Mouse (Mus musculus) forebrain, embryonic 12.5 days (tissue): Measurements from ENCODE around the gene Ergic2. TPM values are rescaled to one million over a fixed set of nuclear protein-coding genes. Genes with fewer than 3 reads are reported as not detected.
A peak's percentile ranks its signal among the peaks of the same experiment; 100 is the strongest.
"Not testable (repeated sequence)": the region's sequence is repeated elsewhere in the genome, so short reads cannot be mapped to it uniquely, and the experiment has no call there.

ENCODE experiments used
- ATAC-seq: fragments of 200-750 bp; cut with Nextera tagmentation; 2 replicates; pipeline ENCODE4 v1.8.0; 2017; ENCODE audit warnings: moderate TSS enrichment; ENCODE audit not compliant: low FRiP score
- H3K27ac ChIP-seq: fragments of 300-500 bp; sonication (generic); 2 replicates; pipeline ENCODE4 v1.5.1; 2016; ENCODE audit warnings: mild to moderate bottlenecking
- H3K27me3 ChIP-seq: fragments of 300-500 bp; sonication (generic); 2 replicates; pipeline ENCODE4 v1.6.1; 2016; ENCODE audit warnings: mild to moderate bottlenecking
- H3K36me3 ChIP-seq: fragments of 300-500 bp; sonication (generic); replicated peaks from 2 replicates; pipeline ENCODE4 v1.6.1; 2016; ENCODE audit warnings: mild to moderate bottlenecking
- H3K4me1 ChIP-seq: fragments of 300-500 bp; sonication (generic); 2 replicates; pipeline ENCODE4 v1.6.1; 2016
- H3K4me2 ChIP-seq: fragments of 300-500 bp; sonication (generic); 2 replicates; pipeline ENCODE4 v1.6.1; 2016; ENCODE audit warnings: mild to moderate bottlenecking, moderate library complexity
- H3K4me3 ChIP-seq: fragments of 300-500 bp; sonication (generic); replicated peaks from 2 replicates; pipeline ENCODE4 v1.5.1; 2016; ENCODE audit warnings: mild to moderate bottlenecking
- H3K9ac ChIP-seq: fragments of 300-500 bp; sonication (generic); 2 replicates; pipeline ENCODE4 v1.6.1; 2016; ENCODE audit warnings: mild to moderate bottlenecking
- H3K9me3 ChIP-seq: fragments of 300-500 bp; sonication (generic); 2 replicates; pipeline ENCODE4 v1.6.1; 2016
- WGBS: fragments of 180-500 bp; shearing (Covaris S2); methylation state at CpG from one replicate; pipeline ENCODE4 v1.1.7; 2016; 5-methylcytosine and 5-hydroxymethylcytosine counted together
- polyA plus RNA-seq: library from polyadenylated mRNA; unstranded; fragments of >200 nt; fragmentation: Nextera tagmentation; extraction: Ambion mirVana; gene quantifications from 2 replicates; pipeline ENCODE4 v1.2.1, GENCODE M21; 2016

Gene Ergic2
- polyA plus RNA-seq, 1 experiment from 2014 or later = 215 TPM

DNA sequence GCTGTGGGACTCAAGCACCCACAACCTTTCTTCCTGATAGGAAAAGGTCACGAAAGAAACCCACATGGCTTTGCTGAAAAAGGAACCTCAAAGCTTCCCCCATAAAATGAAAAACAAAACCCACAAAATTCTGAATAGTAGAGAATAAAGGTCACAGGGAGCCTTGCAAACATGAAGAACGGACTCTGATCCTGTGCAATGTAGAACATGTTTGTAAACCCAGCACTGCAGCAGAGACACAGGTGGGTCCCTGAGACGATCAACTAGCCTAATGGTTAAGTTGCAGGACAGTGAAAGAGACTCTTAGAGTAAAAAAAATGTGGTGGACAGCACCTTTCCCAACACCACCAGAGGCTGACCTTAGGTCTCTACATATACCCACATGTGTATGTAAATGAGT is 12.4 kb downstream of the Ergic2 start:
- Histone ChIP-seq H3K4me2 (no peak overlapping the region), H3K27ac (no peak overlapping the region), H3K9ac (no peak overlapping the region), H3K9me3 (no peaks in the 10 kb centered on the region), H3K4me1 (no peaks in the 10 kb centered on the region), H3K4me3 (no peak overlapping the region), H3K36me3 (peaks cover 51% of the 10 kb centered on the region), H3K27me3 (no peaks in the 10 kb centered on the region)
- ATAC-seq = no peak
- WGBS = 97% methylated on average over 3 of the region's 3 CpGs

DNA sequence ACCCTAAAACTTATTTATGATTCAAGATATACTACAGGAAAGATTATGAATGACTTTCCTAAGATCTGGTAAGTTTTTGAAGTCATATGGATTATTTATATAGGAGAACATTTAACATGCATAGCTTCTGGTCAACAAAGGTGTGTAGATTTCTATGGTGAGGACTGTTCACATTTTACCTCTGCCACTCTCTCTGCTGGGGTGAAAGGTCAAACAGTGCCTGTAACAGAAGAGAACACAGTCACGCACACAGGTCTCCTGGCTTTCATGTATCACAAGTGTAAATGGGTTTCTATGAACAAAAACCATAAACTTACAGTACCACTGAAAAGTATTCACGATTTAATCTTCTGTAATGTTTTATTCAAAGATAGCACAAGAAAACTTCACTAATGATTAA is 13.0 kb downstream of the Ergic2 start:
- H3K27ac ChIP-seq = no peak overlapping the region
- no peak for ATAC-seq
- no peak overlapping the region for H3K4me3 ChIP-seq
- no peaks in the 10 kb centered on the region for H3K9me3 ChIP-seq
- peaks cover 56% of the 10 kb centered on the region for H3K36me3 ChIP-seq
- no peak overlapping the region for H3K9ac ChIP-seq
- 93% methylated on average over 2 of the region's 2 CpGs for WGBS
- no peaks in the 10 kb centered on the region for H3K4me1 ChIP-seq
- no peak overlapping the region for H3K4me2 ChIP-seq
- H3K27me3 ChIP-seq = no peaks in the 10 kb centered on the region

DNA sequence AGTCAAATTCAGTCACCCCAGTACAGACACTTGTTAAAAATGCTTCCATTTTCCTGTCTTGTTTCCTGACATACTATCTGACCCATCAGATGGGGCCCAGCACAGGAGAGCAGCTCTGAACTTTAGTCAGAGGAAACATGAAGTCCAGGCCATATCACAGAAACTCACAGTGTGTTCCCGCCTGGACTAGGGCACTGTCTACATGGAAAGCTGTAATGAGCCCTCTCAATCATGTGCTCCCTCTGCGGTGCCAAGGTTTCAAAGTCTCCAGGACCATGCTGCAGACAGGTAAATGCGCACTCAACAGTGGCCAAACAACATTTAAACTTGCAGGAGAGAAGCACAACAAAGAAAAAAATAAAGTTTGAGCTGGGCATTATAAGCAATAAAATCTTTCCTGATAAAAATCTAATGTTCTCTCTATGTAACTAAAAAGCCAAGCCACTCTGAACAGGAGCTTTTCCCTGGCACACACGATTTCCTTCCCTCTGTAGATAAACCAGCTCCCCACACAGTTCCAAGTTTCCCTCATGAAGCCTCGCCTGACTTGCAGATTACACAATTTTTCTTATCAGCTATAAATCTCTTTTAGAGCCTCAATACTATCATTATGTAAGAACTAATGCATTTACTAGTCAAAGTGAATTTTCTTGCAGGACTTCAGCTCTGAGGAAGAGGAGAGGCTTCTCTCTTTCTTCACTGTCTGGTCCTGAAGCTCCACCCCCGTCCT is 18.0 kb downstream of the Ergic2 start:
- Histone ChIP-seq H3K9ac (no peak overlapping the region), H3K27me3 (no peaks in the 10 kb centered on the region), H3K27ac (no peak overlapping the region), H3K4me2 (no peak overlapping the region), H3K9me3 (no peaks in the 10 kb centered on the region), H3K4me3 (no peak overlapping the region), H3K4me1 (no peaks in the 10 kb centered on the region), H3K36me3 (peaks cover 57% of the 10 kb centered on the region)
- ATAC-seq = no peak
- 96% methylated on average over 6 of the region's 6 CpGs for WGBS

DNA sequence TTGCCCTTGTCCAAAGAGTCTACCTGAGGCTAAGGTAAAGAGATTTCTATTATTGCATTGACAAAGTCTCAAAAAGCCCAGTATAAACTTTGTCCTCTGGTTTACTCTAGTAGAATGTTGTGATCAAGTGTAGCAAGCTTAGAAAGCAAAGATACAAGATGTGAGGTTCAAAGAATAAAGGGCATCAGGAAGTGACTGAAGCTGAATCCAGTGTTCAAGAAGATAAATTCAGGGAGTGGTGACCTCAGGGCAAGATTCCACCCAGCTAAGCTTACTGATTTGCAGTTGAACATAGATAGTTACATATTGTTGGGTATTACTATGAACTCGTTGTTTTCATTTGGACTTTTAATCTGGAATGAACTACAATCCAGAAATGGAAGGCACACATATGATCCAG is 26.5 kb downstream of the Ergic2 start:
- Histone ChIP-seq H3K4me1 (no peaks in the 10 kb centered on the region), H3K27ac (no peak overlapping the region), H3K9ac (no peak overlapping the region), H3K27me3 (no peaks in the 10 kb centered on the region), H3K9me3 (no peaks in the 10 kb centered on the region), H3K4me3 (no peak overlapping the region), H3K36me3 (peaks cover 83% of the 10 kb centered on the region), H3K4me2 (no peak overlapping the region)
- no peak for ATAC-seq
- 92% methylated on average over 1 of the region's 1 CpGs for WGBS

DNA sequence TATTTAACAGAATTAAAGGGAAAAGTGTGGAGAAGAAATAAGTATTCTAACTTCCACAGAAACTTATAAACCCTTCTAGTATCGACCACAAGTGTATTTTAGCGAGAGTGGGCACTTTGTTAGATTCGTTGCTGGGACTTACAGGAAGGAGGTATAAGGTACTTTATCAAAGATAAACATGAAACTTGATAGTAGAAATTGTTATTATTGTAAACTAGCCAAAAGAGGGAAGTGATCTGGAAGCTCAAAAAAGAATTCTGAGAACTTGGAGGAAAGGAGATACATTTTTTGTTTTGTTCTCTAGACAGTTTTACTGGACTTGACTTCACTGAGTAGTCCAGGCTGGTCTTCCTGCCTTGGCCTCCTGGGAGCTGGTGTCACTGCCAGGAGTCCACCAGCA is 39.3 kb downstream of the Ergic2 start:
- H3K9ac ChIP-seq = no peak overlapping the region
- H3K4me1 ChIP-seq = no peaks in the 10 kb centered on the region
- H3K4me3 ChIP-seq = no peak overlapping the region
- H3K27me3 ChIP-seq = no peaks in the 10 kb centered on the region
- WGBS = 92% methylated on average over 3 of the region's 3 CpGs
- no peak for ATAC-seq
- no peaks in the 10 kb centered on the region for H3K9me3 ChIP-seq
- H3K36me3 ChIP-seq = no peaks in the 10 kb centered on the region
- H3K4me2 ChIP-seq = no peak overlapping the region
- H3K27ac ChIP-seq = no peak overlapping the region

DNA sequence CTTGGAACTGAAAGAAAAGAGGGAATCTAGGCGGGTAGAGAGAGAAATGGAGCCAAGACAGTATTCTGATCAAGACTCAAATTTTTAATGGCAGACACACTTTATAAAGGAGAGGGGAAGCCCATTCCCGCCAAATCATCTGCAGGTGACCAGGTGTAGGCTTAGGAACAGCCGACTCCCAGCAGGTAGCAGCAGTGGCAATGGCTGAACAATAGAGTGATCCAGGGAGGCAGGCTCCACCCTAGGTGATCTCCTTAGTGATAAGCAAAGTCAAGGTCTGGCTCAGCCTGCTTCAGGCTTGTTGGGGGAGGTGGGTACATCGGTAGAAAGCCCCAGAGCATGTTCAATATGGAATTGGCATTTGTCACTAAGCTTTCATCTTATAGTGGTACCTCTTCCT is 59.9 kb downstream of the Ergic2 start:
- not testable (repeated sequence) for H3K4me1 ChIP-seq

DNA sequence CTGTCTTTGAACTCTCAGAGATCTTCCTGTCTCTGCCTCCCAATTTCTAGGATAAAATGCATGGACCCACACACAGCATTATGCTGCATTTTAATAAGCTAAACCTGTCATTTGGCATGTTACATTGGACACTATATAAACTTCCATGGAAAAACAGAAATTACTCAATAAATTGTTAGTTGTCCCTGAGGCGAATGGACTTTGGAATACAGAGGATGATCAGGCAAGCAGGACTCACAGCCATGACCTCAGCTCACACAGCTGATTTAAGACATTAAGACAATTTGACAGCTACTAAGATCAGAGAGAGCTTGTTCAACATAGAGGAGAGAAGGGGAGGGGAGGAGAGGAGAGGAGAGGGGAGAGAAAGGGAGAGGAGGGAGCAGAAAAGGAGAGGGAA is 69.8 kb downstream of the Ergic2 start:
- no peak overlapping the region for H3K27ac ChIP-seq
- H3K36me3 ChIP-seq = no peaks in the 10 kb centered on the region
- H3K4me2 ChIP-seq = no peak overlapping the region
- H3K27me3 ChIP-seq = peaks cover 3% of the 10 kb centered on the region; the same call in 1 of the 2 replicates
- ATAC-seq = no peak
- H3K9me3 ChIP-seq = 0 out of 2 replicates have a peak, but pooled peaks cover 2% of the 10 kb centered on the region
- 98% methylated on average over 1 of the region's 1 CpGs for WGBS
- no peak overlapping the region for H3K4me3 ChIP-seq
- H3K4me1 ChIP-seq = no peaks in the 10 kb centered on the region
- H3K9ac ChIP-seq = no peak overlapping the region

More for the DNA sequence above, 59.9 kb downstream of the Ergic2 start:
- ATAC-seq, H3K4me2 ChIP-seq, H3K36me3 ChIP-seq, H3K27me3 ChIP-seq, H3K27ac ChIP-seq, H3K9me3 ChIP-seq, H3K9ac ChIP-seq, H3K4me3 ChIP-seq: not testable (repeated sequence)
- 64% methylated on average over 4 of the region's 4 CpGs for WGBS

DNA sequence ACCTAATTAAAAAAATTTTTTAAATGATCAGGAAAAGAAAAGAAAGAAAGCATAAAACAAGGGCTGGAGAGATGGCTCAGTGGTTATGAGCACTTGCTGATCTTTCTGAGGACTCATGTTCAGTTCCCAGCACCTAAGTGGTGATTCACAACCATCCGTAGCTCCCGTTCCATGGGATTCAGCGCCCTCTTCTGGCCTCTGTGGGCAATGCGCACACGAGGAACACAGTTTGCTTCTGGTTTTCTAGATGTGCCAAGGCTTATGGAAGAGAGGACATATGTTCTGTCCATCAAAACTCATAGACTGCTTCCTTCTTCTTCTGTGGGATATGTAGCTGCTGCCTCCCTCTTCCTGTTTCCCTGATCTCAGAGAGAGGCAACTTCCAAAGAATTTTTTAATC is 70.3 kb downstream of the Ergic2 start:
- Histone ChIP-seq H3K4me1 (no peaks in the 10 kb centered on the region), H3K9ac (no peak overlapping the region), H3K9me3 (0 out of 2 replicates have a peak, but pooled peaks cover 2% of the 10 kb centered on the region), H3K27me3 (peaks cover 4% of the 10 kb centered on the region; the same call in 1 of the 2 replicates), H3K4me3 (no peak overlapping the region), H3K36me3 (no peaks in the 10 kb centered on the region), H3K4me2 (no peak overlapping the region), H3K27ac (no peak overlapping the region)
- 74% methylated on average over 5 of the region's 5 CpGs for WGBS
- ATAC-seq = no peak

DNA sequence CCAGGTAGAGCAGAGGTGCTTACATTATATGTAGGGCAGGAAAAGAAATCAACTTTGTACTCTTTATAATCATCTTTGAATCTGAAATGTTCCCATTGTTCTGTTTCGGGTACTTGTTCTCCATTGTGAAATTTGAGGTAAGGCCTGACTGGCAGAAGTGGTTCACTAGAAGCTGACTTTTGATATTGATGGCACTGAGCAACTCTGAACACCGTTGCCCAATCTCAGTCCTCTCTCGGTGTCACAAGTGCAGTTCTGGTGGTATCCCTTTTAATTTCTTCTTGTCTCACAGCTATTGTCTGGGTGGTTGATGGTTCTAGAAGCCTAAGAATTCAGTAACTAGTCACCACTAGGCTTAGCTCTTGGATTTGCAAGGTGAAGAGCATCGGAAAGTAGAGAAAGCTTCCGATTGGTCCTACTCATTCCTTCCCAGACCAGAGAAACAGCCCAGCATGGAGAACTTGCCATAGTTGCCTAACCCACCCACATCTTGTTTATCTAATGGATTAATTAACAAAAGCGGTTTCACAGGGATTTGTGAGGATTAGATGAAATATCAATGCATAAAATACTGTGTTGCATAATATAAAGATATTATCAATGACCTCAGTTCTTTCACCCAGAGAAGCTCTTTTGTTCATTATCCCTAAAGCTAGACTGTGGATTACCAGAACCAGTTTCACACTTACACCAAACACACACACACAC is 72.7 kb downstream of the Ergic2 start:
- no peak overlapping the region for H3K9ac ChIP-seq
- no peak for ATAC-seq
- H3K27me3 ChIP-seq = peaks cover 4% of the 10 kb centered on the region; the same call in 1 of the 2 replicates
- no peak overlapping the region for H3K27ac ChIP-seq
- H3K4me2 ChIP-seq = no peak overlapping the region
- no peaks in the 10 kb centered on the region for H3K36me3 ChIP-seq
- 91% methylated on average over 6 of the region's 6 CpGs for WGBS
- H3K4me1 ChIP-seq = no peaks in the 10 kb centered on the region
- H3K4me3 ChIP-seq = no peak overlapping the region
- 0 out of 2 replicates have a peak, but pooled peaks cover 2% of the 10 kb centered on the region for H3K9me3 ChIP-seq

DNA sequence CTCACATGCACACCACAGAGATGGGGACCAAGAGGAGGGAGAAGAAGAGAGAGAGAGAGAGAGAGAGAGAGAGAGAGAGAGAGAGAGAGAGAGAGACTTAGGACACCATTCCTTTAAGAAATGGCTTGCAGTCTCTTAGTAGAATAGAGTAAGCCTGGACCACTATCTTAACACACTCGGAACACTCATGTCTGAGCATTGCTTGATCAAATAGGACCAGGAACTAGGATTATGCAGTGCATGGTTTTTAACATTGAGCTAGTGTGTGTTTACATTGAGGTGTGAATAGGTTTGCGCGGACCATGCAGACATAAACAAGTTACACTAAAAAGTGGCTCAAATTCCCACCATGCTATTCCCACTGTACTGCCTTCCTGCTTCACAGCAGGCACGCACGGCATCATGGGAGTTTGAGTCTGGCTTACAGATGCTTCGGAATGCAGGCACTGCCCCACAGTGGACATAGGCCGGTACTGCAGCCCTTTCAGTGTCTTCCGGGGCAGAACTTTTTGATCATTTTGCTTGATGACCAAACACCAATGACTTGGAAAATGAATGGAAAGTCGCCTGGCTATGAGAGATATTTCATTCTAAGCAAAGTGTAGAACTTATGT is 76.3 kb downstream of the Ergic2 start:
- Histone ChIP-seq H3K4me1 (peaks cover 11% of the 10 kb centered on the region; the same call in 1 of the 2 replicates), H3K27ac (no peak overlapping the region), H3K9me3 (no peaks in the 10 kb centered on the region), H3K4me2 (no peak overlapping the region), H3K9ac (no peak overlapping the region), H3K4me3 (no peak overlapping the region), H3K27me3 (peaks cover 4% of the 10 kb centered on the region; the same call in 1 of the 2 replicates), H3K36me3 (no peaks in the 10 kb centered on the region)
- WGBS = 30% methylated on average over 9 of the region's 9 CpGs
- ATAC-seq = peak; percentile 84

DNA sequence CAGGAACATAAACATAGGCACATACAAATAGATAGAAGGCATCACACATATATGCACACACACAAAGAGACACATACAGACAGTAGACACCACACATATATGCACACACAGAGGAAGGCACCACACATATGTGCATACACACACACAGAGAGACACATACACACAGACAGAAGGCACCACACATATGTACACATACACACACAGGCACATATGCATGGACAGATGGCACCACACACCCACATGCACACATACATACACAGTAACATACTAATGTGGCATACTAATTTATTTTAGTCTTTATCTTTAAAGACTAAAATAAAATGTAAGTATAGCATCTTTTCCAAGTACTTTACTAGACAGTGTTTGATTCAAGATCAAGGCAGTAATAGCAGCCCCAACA is 78.6 kb downstream of the Ergic2 start:
- Histone ChIP-seq H3K36me3 (no peaks in the 10 kb centered on the region), H3K9me3 (no peaks in the 10 kb centered on the region), H3K4me3 (no peak overlapping the region), H3K27me3 (peaks cover 4% of the 10 kb centered on the region; the same call in 1 of the 2 replicates), H3K4me1 (peaks cover 11% of the 10 kb centered on the region; the same call in 1 of the 2 replicates), H3K27ac (no peak overlapping the region), H3K9ac (no peak overlapping the region), H3K4me2 (no peak overlapping the region)
- ATAC-seq = no peak

DNA sequence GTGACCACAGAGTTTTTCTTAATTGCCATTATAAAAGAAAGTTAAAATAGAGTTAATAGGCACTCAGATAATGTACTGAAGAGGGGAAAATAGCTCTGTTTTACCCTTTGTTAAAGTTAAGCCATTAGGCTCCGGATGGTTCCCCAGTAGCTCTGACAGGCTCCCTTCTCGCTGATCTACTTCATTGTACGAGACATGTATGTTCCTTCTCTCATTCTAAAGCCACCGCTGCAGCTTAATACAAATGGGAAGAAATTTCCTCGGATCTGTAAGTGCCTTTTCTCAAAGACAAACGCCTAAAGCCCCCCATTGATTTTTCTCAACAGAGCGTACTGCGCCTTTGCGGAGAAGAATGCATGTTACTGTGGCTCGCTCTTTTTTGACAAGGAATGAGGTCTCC is 79.9 kb downstream of the Ergic2 start:
- 0 out of 2 replicates have a peak overlapping the region, but pooled peaks have one; percentile 14 for H3K27ac ChIP-seq
- no peaks in the 10 kb centered on the region; the same call in 1 of the 2 replicates for H3K27me3 ChIP-seq
- peak; percentile 55; the same call in 1 of the 2 replicates for ATAC-seq
- H3K4me1 ChIP-seq = peaks cover 11% of the 10 kb centered on the region; the same call in 1 of the 2 replicates
- H3K36me3 ChIP-seq = no peaks in the 10 kb centered on the region
- H3K9ac ChIP-seq = no peak overlapping the region
- no peaks in the 10 kb centered on the region for H3K9me3 ChIP-seq
- H3K4me3 ChIP-seq = no peak overlapping the region
- H3K4me2 ChIP-seq = peak overlapping the region; percentile 8
- WGBS = 14% methylated on average over 10 of the region's 10 CpGs
